Mouse (Mus musculus): Measurements from ENCODE around the gene Tctn3. TPM values are rescaled to one million over a fixed set of nuclear protein-coding genes. Genes with fewer than 3 reads are reported as not detected.
"Not testable (repeated sequence)": the region's sequence is repeated elsewhere in the genome, so short reads cannot be mapped to it uniquely, and the experiment has no call there.

Tctn3 gene
- total RNA-seq, 2 experiments from 2014 or later, result 20.7 to 22.4 TPM

DNA sequence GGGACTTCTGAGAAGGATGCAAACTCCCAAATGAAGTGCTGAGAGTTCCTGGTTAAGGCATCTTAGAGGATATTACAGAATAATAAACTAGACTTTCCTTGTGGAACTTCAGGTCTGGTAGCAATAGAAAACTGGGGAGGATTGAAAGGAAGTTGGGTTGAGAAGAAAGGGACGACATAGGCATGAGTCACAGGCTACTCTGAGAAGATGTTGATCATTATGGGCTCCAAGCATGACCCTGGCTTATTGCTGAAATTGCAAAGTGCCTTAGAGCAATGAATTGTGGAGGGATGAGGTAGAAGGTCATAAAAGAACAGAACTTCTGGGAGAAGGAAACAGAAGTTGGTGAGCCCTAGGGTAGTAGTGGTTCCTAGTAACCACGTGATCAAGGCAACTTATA lies 28.8 kb upstream of the Tctn3 start:
- Histone ChIP-seq H3K27ac (no peak overlapping the region), H3K4me3 (no peak overlapping the region)
- intact Hi-C loops (cut with DNase I), result no loop called here
- no peak for TF ChIP-seq CTCF (IDR thresholded peaks at IDR 0.05)
- DNase-seq (ENCODE audit: extremely low spot score in 1 of 2, low spot score in 2 of 2), result no peak

DNA sequence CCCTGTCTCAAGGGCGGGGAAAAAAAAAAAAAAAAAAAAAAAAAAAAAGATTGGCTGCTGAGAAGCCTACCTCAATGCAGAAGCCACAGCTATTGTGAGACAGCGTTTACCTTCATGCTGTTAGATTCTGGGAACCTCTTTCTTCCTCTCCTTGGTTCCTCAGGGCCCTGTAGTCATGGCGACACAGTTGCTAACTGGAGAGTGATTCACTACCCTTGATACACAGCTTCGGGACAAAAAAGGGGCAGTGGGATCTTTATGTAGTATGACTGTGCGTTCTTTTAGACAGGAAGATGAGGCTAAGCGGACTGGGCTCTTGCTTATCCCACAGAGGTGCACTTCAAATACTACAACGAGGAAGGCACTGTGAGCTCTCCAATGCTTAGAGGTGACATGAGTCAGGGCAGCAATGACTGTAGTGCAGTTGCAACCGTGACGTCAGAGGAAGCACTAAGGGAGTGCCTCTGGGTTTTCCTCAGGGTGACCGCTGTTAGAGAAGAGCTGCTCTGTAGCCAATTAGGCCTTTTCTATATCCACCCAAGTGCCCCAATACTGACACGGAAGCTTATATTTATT lies 27.8 kb upstream of the Tctn3 start:
- Histone ChIP-seq H3K27ac (no peak overlapping the region), H3K4me3 (no peak overlapping the region)
- intact Hi-C loops (cut with DNase I), result no loop called here
- no peak for DNase-seq (ENCODE audit: extremely low spot score in 1 of 2, low spot score in 2 of 2)
- TF ChIP-seq CTCF (IDR thresholded peaks at IDR 0.05), result no peak

DNA sequence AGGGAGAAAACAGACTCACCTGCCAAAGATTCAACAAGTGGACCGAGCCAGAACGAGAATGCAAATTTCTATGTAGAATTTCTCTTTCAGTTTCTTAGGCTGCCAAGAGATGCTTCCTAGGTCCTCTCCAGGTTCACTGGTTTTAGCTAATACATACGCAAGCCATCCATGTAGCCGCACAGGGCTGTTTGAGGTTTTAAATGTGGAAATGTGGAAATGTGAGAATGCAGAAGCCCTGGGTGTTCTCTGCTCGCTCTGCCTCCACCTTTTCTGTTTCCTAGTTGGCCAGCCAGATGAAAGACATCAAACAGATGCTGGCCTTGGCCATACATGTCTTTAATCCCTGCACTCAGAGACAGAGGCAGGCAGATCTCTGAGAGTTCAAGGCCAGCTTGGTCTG lies 26.5 kb upstream of the Tctn3 start:
- no peak for DNase-seq (ENCODE audit: extremely low spot score in 1 of 2, low spot score in 2 of 2)
- no peak for TF ChIP-seq CTCF (IDR thresholded peaks at IDR 0.05)
- Histone ChIP-seq H3K4me3 (no peak overlapping the region), H3K27ac (no peak overlapping the region)
- intact Hi-C loops (cut with DNase I), result no loop called here

DNA sequence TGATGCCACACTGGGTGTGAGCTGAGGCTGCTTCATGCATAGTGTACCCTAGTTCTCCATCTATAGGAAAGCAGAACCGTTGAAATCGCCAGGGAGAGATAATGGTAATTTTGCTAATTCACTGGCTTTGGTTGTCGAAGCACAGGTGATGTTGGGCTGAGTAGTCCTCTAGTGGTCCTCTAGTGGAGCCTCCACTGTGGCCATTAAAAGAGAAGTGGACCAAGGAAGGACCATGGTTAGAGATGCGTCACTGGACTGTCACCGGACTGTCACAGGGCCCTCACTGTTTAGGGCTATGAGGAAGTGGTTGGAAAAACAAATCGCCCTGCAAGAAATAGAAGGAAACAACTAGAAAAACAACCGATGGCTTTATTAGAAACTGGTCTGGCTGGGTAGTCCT lies 25.6 kb upstream of the Tctn3 start:
- intact Hi-C loops (cut with DNase I), result no loop called here
- no peak overlapping the region for H3K4me3 ChIP-seq
- DNase-seq (ENCODE audit: extremely low spot score in 1 of 2, low spot score in 2 of 2), result no peak
- no peak for TF ChIP-seq CTCF (IDR thresholded peaks at IDR 0.05)
- peak overlapping the region; percentile 19; the same call in 1 of the 2 replicates for H3K27ac ChIP-seq

DNA sequence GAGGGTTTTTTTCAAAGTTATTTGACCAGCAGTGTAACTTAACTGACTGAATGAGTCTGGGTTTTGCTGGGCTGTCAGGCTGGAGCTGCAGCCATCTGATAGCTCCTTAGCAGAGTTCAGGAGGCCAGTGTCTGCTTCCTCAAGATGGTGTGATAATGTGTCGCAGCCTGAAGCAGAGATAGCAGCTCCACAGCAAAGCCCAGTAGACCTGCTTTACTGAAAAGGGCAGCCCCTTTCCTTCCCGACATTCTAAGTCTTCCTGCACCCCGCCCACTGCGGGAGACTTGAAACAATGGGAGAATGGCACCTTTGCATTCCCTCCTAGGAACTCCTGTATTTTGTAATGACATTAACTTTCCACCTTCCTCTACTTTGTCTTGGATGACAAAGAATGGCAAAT lies 25.1 kb upstream of the Tctn3 start:
- 0 out of 2 replicates have a peak overlapping the region, but pooled peaks have one; percentile 19 for H3K27ac ChIP-seq
- intact Hi-C loops (cut with DNase I), result no loop called here
- no peak for DNase-seq (ENCODE audit: extremely low spot score in 1 of 2, low spot score in 2 of 2)
- TF ChIP-seq CTCF (IDR thresholded peaks at IDR 0.05), result no peak
- H3K4me3 ChIP-seq, result no peak overlapping the region

DNA sequence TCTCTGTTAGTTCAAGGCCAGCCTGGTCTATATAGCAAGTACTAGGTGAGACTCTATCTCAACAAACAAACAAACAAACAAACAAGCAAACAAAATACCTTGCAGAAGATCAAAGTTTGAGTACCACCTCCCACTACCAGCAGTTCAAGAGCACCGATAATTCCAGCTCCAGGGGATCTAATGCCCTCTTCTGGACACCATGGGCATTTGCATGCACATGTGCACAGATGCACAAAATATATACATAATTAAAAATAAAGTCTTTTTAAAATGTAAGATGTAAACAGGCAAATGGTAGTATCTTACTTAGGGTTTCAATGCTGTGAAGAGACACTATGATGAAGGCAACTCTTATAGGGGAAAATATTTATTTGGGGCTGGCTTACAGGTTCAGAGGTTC lies 21.1 kb upstream of the Tctn3 start:
- Histone ChIP-seq H3K27ac (no peak overlapping the region), H3K4me3 (no peak overlapping the region)
- intact Hi-C loops (cut with DNase I), result no loop called here
- TF ChIP-seq CTCF (IDR thresholded peaks at IDR 0.05), result peak; percentile 28
- DNase-seq (ENCODE audit: extremely low spot score in 1 of 2, low spot score in 2 of 2), result no peak

DNA sequence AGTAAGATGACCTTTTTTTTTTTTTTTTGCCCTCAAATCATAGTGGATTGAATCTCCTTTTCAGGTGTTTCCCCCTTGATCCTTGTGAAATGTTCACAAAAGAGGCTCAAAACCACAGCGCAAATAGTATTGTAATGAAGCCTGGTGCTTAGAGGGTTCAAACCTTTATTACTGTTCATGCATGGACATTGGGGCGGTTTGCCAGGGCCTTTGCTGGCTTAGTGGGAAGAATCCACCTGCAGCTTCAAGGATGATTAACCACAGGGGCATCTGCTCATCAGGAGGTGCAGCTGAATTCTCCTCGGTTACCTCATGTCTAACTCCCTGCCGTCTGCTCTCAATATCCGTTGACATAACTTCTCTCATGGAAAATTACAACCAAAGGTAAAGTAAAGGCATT lies 20.6 kb upstream of the Tctn3 start:
- intact Hi-C loops (cut with DNase I), result no loop called here
- no peak for DNase-seq (ENCODE audit: extremely low spot score in 1 of 2, low spot score in 2 of 2)
- TF ChIP-seq CTCF (IDR thresholded peaks at IDR 0.05), result no peak
- H3K27ac ChIP-seq, result no peak overlapping the region
- H3K4me3 ChIP-seq, result no peak overlapping the region

DNA sequence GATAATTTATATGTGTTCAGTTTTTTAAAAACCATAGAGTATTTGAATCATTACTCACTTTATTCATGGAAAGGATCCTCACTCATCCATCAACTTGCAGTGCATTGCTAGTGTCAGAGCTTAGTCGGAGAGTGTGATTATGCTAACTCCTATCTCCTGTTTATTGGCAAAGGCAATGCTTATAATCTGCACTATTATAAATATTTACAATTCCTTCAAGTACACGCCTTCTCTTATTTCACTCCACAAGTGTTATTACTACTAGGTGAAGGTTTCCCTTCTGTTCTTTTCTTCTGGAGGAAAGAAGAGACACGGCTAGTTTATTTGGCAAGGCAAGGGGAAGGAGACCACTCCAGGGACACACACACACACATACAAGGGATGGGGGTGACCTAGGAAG lies 20.2 kb upstream of the Tctn3 start:
- no peak for DNase-seq (ENCODE audit: extremely low spot score in 1 of 2, low spot score in 2 of 2)
- Histone ChIP-seq H3K4me3 (no peak overlapping the region), H3K27ac (no peak overlapping the region)
- no peak for TF ChIP-seq CTCF (IDR thresholded peaks at IDR 0.05)
- intact Hi-C loops (cut with DNase I), result no loop called here

DNA sequence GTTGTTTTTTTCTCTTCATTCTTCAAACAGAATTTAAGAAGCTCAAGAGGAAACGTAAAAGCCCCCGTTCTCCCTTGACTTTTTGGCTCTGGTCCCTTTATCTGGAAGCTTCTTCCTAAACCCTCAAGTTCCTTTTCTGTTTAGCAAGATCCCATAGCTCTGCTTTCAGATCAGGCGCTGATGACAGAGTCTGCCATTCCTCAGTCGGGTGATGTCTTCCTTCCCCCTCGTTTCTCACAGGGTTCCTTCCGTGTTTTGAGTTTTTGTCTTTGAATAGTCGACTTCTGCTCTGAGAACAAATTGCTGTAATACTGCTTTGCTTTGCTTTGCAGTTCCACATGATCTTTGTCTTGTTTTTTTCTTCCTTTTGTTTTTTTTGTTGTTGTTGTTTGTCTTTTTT lies 18.6 kb upstream of the Tctn3 start:
- TF ChIP-seq CTCF (IDR thresholded peaks at IDR 0.05), result no peak

DNA sequence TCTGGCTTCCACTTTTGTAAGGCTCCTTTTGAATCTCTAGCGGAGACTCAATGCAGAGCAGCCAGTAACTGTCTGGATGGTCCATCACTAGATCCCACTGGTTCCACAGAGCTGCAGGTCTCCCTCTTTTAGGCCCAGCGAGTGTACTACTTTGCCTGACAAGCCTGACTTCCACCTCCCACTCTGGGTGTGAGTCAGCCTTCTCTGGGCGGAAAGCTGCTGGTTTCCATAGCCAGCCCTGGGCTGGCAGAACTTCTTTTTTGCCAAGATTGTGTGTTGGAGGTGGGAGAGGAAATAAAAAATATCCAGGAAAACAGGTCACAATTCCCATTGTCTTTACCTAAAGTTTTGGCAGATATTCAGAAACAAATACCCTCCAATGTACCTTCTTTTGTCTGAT lies 18.1 kb upstream of the Tctn3 start:
- Histone ChIP-seq H3K27ac (peak overlapping the region; percentile 83), H3K4me3 (no peak overlapping the region)
- no peak; the same call in 1 of the 2 replicates for TF ChIP-seq CTCF (IDR thresholded peaks at IDR 0.05)
- intact Hi-C loops (cut with DNase I), result loop anchor here (1.0 kb wide), 1 partner anchor 72 kb away; no protein-coding TSS in a partner anchor
- peak; percentile 30 to 67 for DNase-seq (ENCODE audit: extremely low spot score in 1 of 2, low spot score in 2 of 2)

More for the DNA sequence above, 18.6 kb upstream of the Tctn3 start:
- no peak for DNase-seq (ENCODE audit: extremely low spot score in 1 of 2, low spot score in 2 of 2)
- Histone ChIP-seq H3K4me3 (no peak overlapping the region), H3K27ac (peak overlapping the region; percentile 83)
- intact Hi-C loops (cut with DNase I), result loop anchor here (1.0 kb wide), 1 partner anchor 72 kb away; no protein-coding TSS in a partner anchor

DNA sequence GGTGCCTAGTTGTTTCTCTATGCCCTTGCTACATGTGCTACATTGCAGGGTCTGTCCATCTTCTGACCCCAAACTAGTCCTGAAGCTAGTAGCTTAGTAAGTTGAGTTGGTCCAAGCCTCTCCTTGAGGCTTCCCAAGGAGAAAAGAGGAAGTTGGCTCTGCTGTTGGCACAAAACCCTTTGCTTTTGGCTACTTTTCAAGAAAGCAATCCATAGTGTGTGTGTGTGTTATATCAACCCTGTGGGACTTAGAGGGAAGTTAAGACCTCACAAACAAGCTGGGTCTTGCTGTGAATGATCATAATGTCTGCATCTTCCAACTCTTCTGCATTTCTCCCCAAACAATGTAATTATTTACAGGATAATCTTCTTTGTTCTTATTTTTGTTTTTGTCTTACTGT lies 16.9 kb upstream of the Tctn3 start:
- TF ChIP-seq CTCF (IDR thresholded peaks at IDR 0.05), result no peak
- intact Hi-C loops (cut with DNase I), result no loop called here

DNA sequence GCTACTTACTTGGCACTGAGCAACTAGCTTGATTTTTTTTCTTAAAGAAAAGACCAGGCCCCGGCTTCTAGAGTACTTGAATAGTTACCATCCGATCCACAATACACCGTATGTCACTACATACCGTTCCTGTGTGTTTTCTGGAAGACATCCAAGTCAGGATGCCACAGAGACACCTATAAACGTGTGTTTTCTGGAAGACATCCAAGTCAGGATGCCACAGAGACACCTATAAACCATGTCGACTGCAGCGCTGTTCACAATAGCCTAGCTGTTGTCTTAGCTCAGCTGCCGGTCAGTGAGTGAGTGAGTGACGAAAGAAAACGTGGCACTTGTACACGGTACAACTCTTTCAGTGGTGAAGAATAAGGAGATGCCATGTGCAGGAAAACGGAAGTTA lies 13.9 kb upstream of the Tctn3 start:
- Histone ChIP-seq H3K4me3 (no peak overlapping the region), H3K27ac (no peak overlapping the region)
- TF ChIP-seq CTCF (IDR thresholded peaks at IDR 0.05), result no peak
- DNase-seq (ENCODE audit: extremely low spot score in 1 of 2, low spot score in 2 of 2), result no peak
- intact Hi-C loops (cut with DNase I), result no loop called here

More for the DNA sequence above, 16.9 kb upstream of the Tctn3 start:
- Histone ChIP-seq H3K4me3 (no peak overlapping the region), H3K27ac (no peak overlapping the region)
- DNase-seq (ENCODE audit: extremely low spot score in 1 of 2, low spot score in 2 of 2), result no peak

DNA sequence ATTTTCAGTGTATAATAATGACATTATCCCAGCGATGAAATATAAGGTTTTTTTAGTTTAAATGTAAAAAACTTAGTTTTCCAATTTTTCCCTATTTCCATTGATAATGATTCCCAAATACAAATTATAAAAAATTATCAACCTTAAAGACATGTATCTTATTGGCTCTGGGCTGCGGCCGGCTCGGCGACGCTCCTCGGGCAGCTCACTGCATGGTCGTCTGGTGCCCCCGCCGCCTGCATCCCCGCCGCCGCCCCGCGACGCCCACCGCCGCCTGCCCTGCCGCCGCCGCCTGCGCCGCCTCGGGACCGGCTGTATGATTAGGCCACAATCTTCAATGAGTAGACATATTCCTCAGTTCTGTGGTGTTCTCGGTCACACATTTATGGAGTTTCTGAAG lies 9.6 kb upstream of the Tctn3 start:
- H3K4me3 ChIP-seq; H3K27ac ChIP-seq; DNase-seq (ENCODE audit: extremely low spot score in 1 of 2, low spot score in 2 of 2); intact Hi-C loops (cut with DNase I): not testable (repeated sequence)

All from left cerebral cortex, adult 2 months (tissue).